Mouse (Mus musculus): ENCODE measurements around the gene Nebl. TPM values are rescaled to one million over a fixed set of nuclear protein-coding genes. Genes with fewer than 3 reads are reported as not detected.
"Not testable (repeated sequence)": the region's sequence is repeated elsewhere in the genome, so short reads cannot be mapped to it uniquely, and the experiment has no call there.

The Nebl gene
- polyA plus RNA-seq, 1 experiment from 2014 or later: 13.8 TPM

- WGBS: 86% methylated on average over 5 of the region's 5 CpGs
- ATAC-seq: no peak
- Histone ChIP-seq H3K9me3 (ENCODE audit: control insufficient read depth, low read length) (no peaks in the 10 kb centered on the region), H3K27ac (ENCODE audit: low read length) (no peak overlapping the region), H3K9ac (replicated peaks; ENCODE audit: low read depth, low read length) (no peak overlapping the region), H3K27me3 (replicated peaks; ENCODE audit: control insufficient read depth, insufficient read depth, low read length) (no peaks in the 10 kb centered on the region), H3K4me1 (replicated peaks; ENCODE audit: control insufficient read depth, insufficient read depth, low read length) (no peaks in the 10 kb centered on the region), H3K4me2 (ENCODE audit: low read length) (no peak overlapping the region), H3K4me3 (replicated peaks; ENCODE audit: low read length) (no peak overlapping the region), H3K36me3 (ENCODE audit: control insufficient read depth, insufficient read depth) (no peaks in the 10 kb centered on the region)
Observed at GRCm38 (mm10) chr2:17316850-17317249, 414.4 kb downstream of the Nebl start.

- Histone ChIP-seq H3K4me1 (replicated peaks; ENCODE audit: control insufficient read depth, insufficient read depth, low read length) (no peaks in the 10 kb centered on the region), H3K27me3 (replicated peaks; ENCODE audit: control insufficient read depth, insufficient read depth, low read length) (no peaks in the 10 kb centered on the region), H3K9ac (replicated peaks; ENCODE audit: low read depth, low read length) (no peak overlapping the region), H3K9me3 (ENCODE audit: control insufficient read depth, low read length) (no peaks in the 10 kb centered on the region), H3K36me3 (ENCODE audit: control insufficient read depth, insufficient read depth) (no peaks in the 10 kb centered on the region), H3K4me3 (replicated peaks; ENCODE audit: low read length) (no peak overlapping the region), H3K4me2 (ENCODE audit: low read length) (no peak overlapping the region), H3K27ac (ENCODE audit: low read length) (no peak overlapping the region)
- no peak for ATAC-seq
Observed at GRCm38 (mm10) chr2:17301379-17301778, 429.9 kb downstream of the Nebl start.

- Histone ChIP-seq H3K9me3 (ENCODE audit: control insufficient read depth, low read length) (no peaks in the 10 kb centered on the region), H3K4me1 (replicated peaks; ENCODE audit: control insufficient read depth, insufficient read depth, low read length) (no peaks in the 10 kb centered on the region), H3K27me3 (replicated peaks; ENCODE audit: control insufficient read depth, insufficient read depth, low read length) (no peaks in the 10 kb centered on the region), H3K4me2 (ENCODE audit: low read length) (no peak overlapping the region), H3K27ac (ENCODE audit: low read length) (no peak overlapping the region), H3K9ac (replicated peaks; ENCODE audit: low read depth, low read length) (no peak overlapping the region), H3K36me3 (ENCODE audit: control insufficient read depth, insufficient read depth) (no peaks in the 10 kb centered on the region), H3K4me3 (replicated peaks; ENCODE audit: low read length) (no peak overlapping the region)
- WGBS: 61% methylated on average over 1 of the region's 1 CpGs
- no peak for ATAC-seq
Observed at GRCm38 (mm10) chr2:17297496-17297895, 433.8 kb downstream of the Nebl start.

GRCm38 (mm10) chr2:17295257-17295656, 436.0 kb downstream of the Nebl start:
- H3K36me3 ChIP-seq (ENCODE audit: control insufficient read depth, insufficient read depth); H3K9me3 ChIP-seq (ENCODE audit: control insufficient read depth, low read length); H3K4me2 ChIP-seq (ENCODE audit: low read length); H3K27me3 ChIP-seq (replicated peaks; ENCODE audit: control insufficient read depth, insufficient read depth, low read length); H3K9ac ChIP-seq (replicated peaks; ENCODE audit: low read depth, low read length); H3K27ac ChIP-seq (ENCODE audit: low read length); H3K4me3 ChIP-seq (replicated peaks; ENCODE audit: low read length); ATAC-seq; H3K4me1 ChIP-seq (replicated peaks; ENCODE audit: control insufficient read depth, insufficient read depth, low read length): not testable (repeated sequence)
- 91% methylated on average over 4 of the region's 5 CpGs for WGBS

Small RNA genes lying within 50 kb of the gene (microRNA-seq; reads per million reads assigned to microRNA genes)
- not detected for gene Mir6419
